Mouse (Mus musculus): Measurements from ENCODE around the gene Grin2a. TPM values are rescaled to one million over a fixed set of nuclear protein-coding genes. Genes with fewer than 3 reads are reported as not detected.

The Grin2a gene
- polyA plus RNA-seq, 1 experiment from 2014 or later, result 2.2 TPM

- Histone ChIP-seq H3K9me3 (no peaks in the 10 kb centered on the region), H3K27ac (no peak overlapping the region), H3K4me2 (replicated peaks) (no peak overlapping the region), H3K4me1 (no peaks in the 10 kb centered on the region), H3K36me3 (no peaks in the 10 kb centered on the region), H3K9ac (no peak overlapping the region), H3K4me3 (no peak overlapping the region), H3K27me3 (no peaks in the 10 kb centered on the region)
- 44% methylated on average over 1 of the region's 1 CpGs for WGBS
- ATAC-seq (ENCODE audit: low FRiP score, low read depth), result no peak
These were observed 93.9 kb downstream of the Grin2a start for GRCm38 (mm10) chr16:9901433-9901832.

DNA sequence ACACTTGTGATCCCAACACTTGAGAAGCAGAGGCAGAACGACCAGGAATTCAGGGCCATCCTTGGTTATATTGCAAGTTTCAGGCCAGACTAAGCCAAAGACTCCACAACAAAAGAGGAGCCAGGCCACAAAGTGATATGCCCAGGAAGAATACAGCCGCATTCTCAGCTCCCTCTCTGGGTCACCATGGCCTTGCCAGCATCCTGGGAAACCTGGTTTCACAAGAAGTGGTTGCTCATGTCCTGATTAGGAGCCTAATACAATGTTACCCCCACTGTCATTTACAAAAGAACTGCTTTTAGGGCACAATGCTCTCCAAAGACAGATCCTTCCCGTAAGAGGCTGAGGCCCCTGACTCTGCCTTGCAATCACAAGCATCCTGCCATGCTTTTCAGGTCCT lies 94.4 kb downstream of the Grin2a start:
- Histone ChIP-seq H3K9me3 (no peaks in the 10 kb centered on the region), H3K4me3 (no peak overlapping the region), H3K4me2 (replicated peaks) (no peak overlapping the region), H3K27me3 (no peaks in the 10 kb centered on the region), H3K27ac (no peak overlapping the region), H3K9ac (no peak overlapping the region), H3K36me3 (no peaks in the 10 kb centered on the region), H3K4me1 (no peaks in the 10 kb centered on the region)
- WGBS, result 74% methylated on average over 3 of the region's 3 CpGs
- ATAC-seq (ENCODE audit: low FRiP score, low read depth), result no peak

GRCm38 (mm10) chr16:9900196-9900595 lies 95.2 kb downstream of the Grin2a start:
- Histone ChIP-seq H3K9me3 (no peaks in the 10 kb centered on the region), H3K36me3 (no peaks in the 10 kb centered on the region), H3K4me1 (no peaks in the 10 kb centered on the region), H3K9ac (no peak overlapping the region), H3K4me2 (replicated peaks) (no peak overlapping the region), H3K27ac (no peak overlapping the region), H3K27me3 (no peaks in the 10 kb centered on the region), H3K4me3 (no peak overlapping the region)
- 95% methylated on average over 1 of the region's 1 CpGs for WGBS
- no peak for ATAC-seq (ENCODE audit: low FRiP score, low read depth)

- H3K4me1 ChIP-seq, result no peaks in the 10 kb centered on the region
- no peak overlapping the region for H3K27ac ChIP-seq
- no peak overlapping the region for H3K9ac ChIP-seq
- no peak overlapping the region for H3K4me3 ChIP-seq
- H3K4me2 ChIP-seq (replicated peaks), result no peak overlapping the region
- WGBS, result 77% methylated on average over 2 of the region's 2 CpGs
- no peak for ATAC-seq (ENCODE audit: low FRiP score, low read depth)
- no peaks in the 10 kb centered on the region for H3K27me3 ChIP-seq
- H3K9me3 ChIP-seq, result no peaks in the 10 kb centered on the region
- no peaks in the 10 kb centered on the region for H3K36me3 ChIP-seq
These were observed 96.2 kb downstream of the Grin2a start for GRCm38 (mm10) chr16:9899176-9899575.

DNA sequence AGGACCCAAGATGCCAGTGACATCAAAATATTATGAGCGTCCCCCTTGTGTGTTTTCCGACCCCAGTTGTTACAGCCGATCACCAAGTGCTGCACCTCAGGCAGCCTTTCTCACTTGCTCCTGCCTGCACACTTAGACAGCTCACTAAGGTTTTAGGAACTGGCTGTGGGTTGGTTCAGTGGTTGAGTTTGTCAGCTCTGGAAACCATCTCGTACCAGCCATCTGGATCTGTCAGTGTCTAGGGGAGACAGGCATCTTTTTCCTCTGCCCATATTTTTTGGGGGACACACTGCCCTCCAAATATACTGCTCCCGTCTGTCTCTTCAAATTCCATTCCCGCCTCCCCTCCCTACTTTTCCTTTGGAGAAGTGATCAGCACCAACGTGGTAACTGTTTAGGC lies 99.8 kb downstream of the Grin2a start:
- ATAC-seq (ENCODE audit: low FRiP score, low read depth), result no peak
- no peak overlapping the region for H3K9ac ChIP-seq

DNA sequence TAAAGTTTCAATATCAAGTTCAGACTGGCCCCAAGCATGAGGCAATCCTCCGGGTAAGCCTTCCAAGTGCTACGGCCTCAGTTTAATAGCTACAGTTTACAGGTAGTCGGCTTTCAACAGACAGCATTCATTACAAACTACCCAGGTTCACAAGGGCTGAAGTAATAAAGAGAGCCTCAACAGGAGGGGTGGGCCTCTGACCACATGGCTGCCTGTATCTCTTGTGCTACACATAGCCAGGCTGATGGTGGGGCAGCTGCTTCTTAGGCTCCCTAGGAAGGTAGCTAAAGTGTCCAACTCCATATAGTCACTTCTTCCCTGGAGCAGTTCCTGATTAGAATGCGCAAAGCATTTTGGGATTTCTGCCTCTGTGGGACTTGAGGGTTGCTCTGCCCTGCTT lies 109.2 kb downstream of the Grin2a start:
- 35% methylated on average over 4 of the region's 4 CpGs for WGBS
- ATAC-seq (ENCODE audit: low FRiP score, low read depth), result peak; percentile 57; the same call in 1 of the 2 replicates
- Histone ChIP-seq H3K4me2 (replicated peaks) (no peak overlapping the region), H3K4me3 (no peak overlapping the region), H3K9ac (no peak overlapping the region), H3K9me3 (no peaks in the 10 kb centered on the region), H3K36me3 (no peaks in the 10 kb centered on the region), H3K4me1 (peaks cover 7% of the 10 kb centered on the region; the same call in 1 of the 2 replicates), H3K27ac (no peak overlapping the region), H3K27me3 (no peaks in the 10 kb centered on the region)

More for the DNA sequence above, 99.8 kb downstream of the Grin2a start:
- Histone ChIP-seq H3K36me3 (no peaks in the 10 kb centered on the region), H3K9me3 (no peaks in the 10 kb centered on the region), H3K4me3 (no peak overlapping the region), H3K4me1 (no peaks in the 10 kb centered on the region), H3K27me3 (no peaks in the 10 kb centered on the region), H3K4me2 (replicated peaks) (no peak overlapping the region), H3K27ac (no peak overlapping the region)
- 75% methylated on average over 7 of the region's 7 CpGs for WGBS

DNA sequence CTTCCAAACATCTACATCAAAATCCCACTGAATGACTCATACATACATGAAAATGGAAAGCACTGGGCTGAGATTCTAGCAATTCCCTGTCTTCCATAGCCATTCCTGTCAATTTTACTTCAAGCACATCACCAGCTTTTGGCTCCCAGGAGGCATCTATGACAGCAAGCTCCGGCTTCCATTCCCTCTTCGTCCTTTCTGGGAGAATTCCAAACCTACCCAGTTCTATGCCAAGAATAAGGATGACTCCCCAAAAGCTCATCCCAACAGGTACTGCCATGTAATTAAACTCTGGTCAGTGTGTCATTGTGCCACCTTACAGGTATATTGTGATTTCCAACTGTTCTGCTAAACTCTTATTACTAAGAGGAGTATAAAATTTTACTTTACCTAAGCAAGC lies 111.2 kb downstream of the Grin2a start:
- no peak overlapping the region for H3K4me2 ChIP-seq (replicated peaks)
- H3K4me1 ChIP-seq, result peaks cover 7% of the 10 kb centered on the region; the same call in 1 of the 2 replicates
- no peak overlapping the region for H3K27ac ChIP-seq
- ATAC-seq (ENCODE audit: low FRiP score, low read depth), result no peak
- H3K27me3 ChIP-seq, result no peaks in the 10 kb centered on the region
- H3K4me3 ChIP-seq, result no peak overlapping the region
- no peak overlapping the region for H3K9ac ChIP-seq
- 96% methylated on average over 2 of the region's 2 CpGs for WGBS
- H3K36me3 ChIP-seq, result no peaks in the 10 kb centered on the region
- no peaks in the 10 kb centered on the region for H3K9me3 ChIP-seq

DNA sequence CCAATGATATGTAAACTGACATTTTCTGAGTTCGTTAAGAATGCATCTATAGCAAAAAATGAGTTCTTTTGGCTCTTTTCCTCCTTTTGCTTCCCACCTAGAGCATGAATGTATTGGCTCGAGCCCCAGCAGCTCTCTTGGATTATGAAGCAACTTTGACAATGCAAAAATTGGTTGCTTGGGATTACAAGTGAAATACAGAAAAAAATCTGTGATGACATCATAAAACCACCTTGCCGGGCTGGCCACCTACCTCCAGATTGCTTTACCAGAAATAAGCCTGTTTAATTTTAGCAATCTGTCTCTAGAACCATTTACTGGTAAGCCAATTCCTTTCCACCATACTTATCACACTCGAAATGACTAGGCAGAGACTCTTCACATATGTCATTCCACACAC lies 112.9 kb downstream of the Grin2a start:
- Histone ChIP-seq H3K27ac (no peak overlapping the region), H3K4me2 (replicated peaks) (no peak overlapping the region), H3K27me3 (no peaks in the 10 kb centered on the region), H3K4me3 (no peak overlapping the region), H3K36me3 (no peaks in the 10 kb centered on the region), H3K9me3 (no peaks in the 10 kb centered on the region), H3K9ac (no peak overlapping the region), H3K4me1 (peaks cover 7% of the 10 kb centered on the region; the same call in 1 of the 2 replicates)
- ATAC-seq (ENCODE audit: low FRiP score, low read depth), result no peak
- 80% methylated on average over 4 of the region's 4 CpGs for WGBS

DNA sequence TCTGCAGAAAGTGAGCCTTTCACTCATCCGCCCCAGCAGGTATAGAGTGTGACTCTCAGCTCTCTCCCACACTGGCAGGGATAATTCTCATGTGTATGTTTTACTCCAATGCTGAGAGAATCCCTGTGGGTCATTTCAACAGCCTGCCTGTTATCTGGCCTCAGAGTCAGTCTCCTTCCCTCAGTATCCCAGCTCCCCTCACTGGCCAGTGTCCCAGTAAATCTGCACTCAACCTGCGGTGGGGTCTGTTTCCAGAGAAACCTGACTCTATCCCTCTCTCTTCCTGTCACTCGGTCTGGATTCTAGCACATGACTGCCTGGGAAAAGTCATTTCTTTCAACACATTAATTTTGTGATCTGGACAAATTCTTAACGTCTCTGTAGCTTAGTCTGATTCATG lies 122.4 kb downstream of the Grin2a start:
- Histone ChIP-seq H3K9me3 (no peaks in the 10 kb centered on the region), H3K27me3 (no peaks in the 10 kb centered on the region), H3K4me3 (no peak overlapping the region), H3K4me2 (replicated peaks) (no peak overlapping the region), H3K4me1 (no peaks in the 10 kb centered on the region), H3K36me3 (no peaks in the 10 kb centered on the region), H3K27ac (no peak overlapping the region), H3K9ac (no peak overlapping the region)
- WGBS, result 55% methylated on average over 4 of the region's 4 CpGs
- ATAC-seq (ENCODE audit: low FRiP score, low read depth), result no peak

DNA sequence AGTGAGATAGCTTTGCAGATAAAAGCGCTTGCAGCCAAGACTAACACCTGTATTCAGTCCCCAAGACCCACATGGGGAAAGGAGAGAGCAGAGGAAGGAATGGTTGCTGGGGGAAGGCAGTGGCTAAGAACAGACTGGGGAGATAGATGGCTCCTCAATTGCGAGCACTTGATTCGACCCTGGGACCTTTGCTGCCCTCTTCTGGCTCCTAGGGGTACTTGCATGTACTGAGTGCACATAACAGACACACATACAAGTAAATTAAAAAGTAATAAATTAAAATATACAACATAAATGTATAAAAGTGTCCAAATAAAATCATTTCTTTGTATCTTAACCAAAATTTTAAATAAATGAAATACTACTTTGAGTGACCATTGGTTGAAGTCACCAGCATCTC lies 129.7 kb downstream of the Grin2a start:
- 77% methylated on average over 3 of the region's 3 CpGs for WGBS
- H3K4me1 ChIP-seq, result no peaks in the 10 kb centered on the region
- no peaks in the 10 kb centered on the region for H3K27me3 ChIP-seq
- H3K9me3 ChIP-seq, result peaks cover 3% of the 10 kb centered on the region; the same call in 1 of the 2 replicates
- no peak for ATAC-seq (ENCODE audit: low FRiP score, low read depth)
- H3K27ac ChIP-seq, result no peak overlapping the region
- no peaks in the 10 kb centered on the region for H3K36me3 ChIP-seq
- no peak overlapping the region for H3K4me3 ChIP-seq
- no peak overlapping the region for H3K9ac ChIP-seq
- H3K4me2 ChIP-seq (replicated peaks), result no peak overlapping the region

- peaks cover 3% of the 10 kb centered on the region; the same call in 1 of the 2 replicates for H3K9me3 ChIP-seq
- H3K4me2 ChIP-seq (replicated peaks), result no peak overlapping the region
- H3K4me3 ChIP-seq, result no peak overlapping the region
- WGBS, result 75% methylated on average over 4 of the region's 4 CpGs
- no peak overlapping the region for H3K27ac ChIP-seq
- no peak for ATAC-seq (ENCODE audit: low FRiP score, low read depth)
- no peaks in the 10 kb centered on the region for H3K36me3 ChIP-seq
- H3K4me1 ChIP-seq, result no peaks in the 10 kb centered on the region
- no peak overlapping the region for H3K9ac ChIP-seq
- H3K27me3 ChIP-seq, result no peaks in the 10 kb centered on the region
These were observed 130.3 kb downstream of the Grin2a start for GRCm38 (mm10) chr16:9865039-9865438.

GRCm38 (mm10) chr16:9857758-9858157 lies 137.6 kb downstream of the Grin2a start:
- H3K4me3 ChIP-seq, result no peak overlapping the region
- H3K27me3 ChIP-seq, result no peaks in the 10 kb centered on the region
- no peak overlapping the region for H3K4me2 ChIP-seq (replicated peaks)
- H3K36me3 ChIP-seq, result no peaks in the 10 kb centered on the region
- WGBS, result 87% methylated on average over 2 of the region's 2 CpGs
- H3K9ac ChIP-seq, result no peak overlapping the region
- no peak for ATAC-seq (ENCODE audit: low FRiP score, low read depth)
- H3K4me1 ChIP-seq, result no peaks in the 10 kb centered on the region
- H3K9me3 ChIP-seq, result no peaks in the 10 kb centered on the region
- no peak overlapping the region for H3K27ac ChIP-seq

- no peak overlapping the region for H3K27ac ChIP-seq
- H3K9ac ChIP-seq, result no peak overlapping the region
- H3K27me3 ChIP-seq, result no peaks in the 10 kb centered on the region
- H3K9me3 ChIP-seq, result no peaks in the 10 kb centered on the region
- 86% methylated on average over 12 of the region's 12 CpGs for WGBS
- no peaks in the 10 kb centered on the region for H3K36me3 ChIP-seq
- H3K4me3 ChIP-seq, result no peak overlapping the region
- ATAC-seq (ENCODE audit: low FRiP score, low read depth), result no peak
- no peaks in the 10 kb centered on the region for H3K4me1 ChIP-seq
- H3K4me2 ChIP-seq (replicated peaks), result no peak overlapping the region
These were observed 143.9 kb downstream of the Grin2a start for GRCm38 (mm10) chr16:9851265-9851988.
